Mouse (Mus musculus): Measurements from ENCODE around the gene Nav2.

Gene Nav2

DNA sequence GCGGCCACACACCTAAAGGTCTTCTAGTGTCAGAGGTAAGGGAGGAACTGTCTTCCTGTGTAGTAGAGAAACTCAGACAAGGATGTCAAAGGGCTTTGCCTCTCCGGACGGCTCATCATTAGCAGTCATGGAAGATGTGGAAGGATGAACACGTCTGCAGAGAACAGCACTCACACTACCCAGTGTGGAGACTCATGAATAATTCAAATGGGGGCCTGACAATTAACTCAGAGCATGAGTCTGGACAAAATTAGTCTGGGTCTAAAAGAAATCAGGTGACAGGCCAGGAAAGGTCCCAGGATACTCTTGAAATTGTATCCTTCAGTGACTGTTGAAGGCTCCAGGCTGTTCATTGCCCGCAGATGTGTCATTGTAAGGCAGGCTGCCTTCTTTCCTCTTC is 17.5 kb upstream of the Nav2 start:
- no peak for DNase-seq

DNA sequence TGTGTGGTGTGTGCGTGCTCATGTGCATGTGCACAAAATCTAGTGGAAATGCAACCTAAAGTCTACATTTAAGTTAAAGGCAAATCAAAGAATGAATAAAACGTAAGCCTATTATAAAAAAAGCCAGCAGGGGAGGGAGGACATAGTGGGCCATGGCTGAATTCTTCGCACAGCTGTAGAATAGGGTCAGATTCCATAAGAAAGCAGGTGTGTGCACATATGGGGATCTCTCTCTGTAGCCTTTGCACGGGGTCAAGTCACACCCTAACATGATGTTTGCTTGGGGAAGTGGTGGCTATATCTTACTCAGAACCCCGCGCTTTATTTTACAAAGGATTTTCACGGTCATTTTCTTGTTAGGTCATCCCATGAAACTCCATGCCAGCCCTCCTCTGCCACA is 15.4 kb upstream of the Nav2 start:
- DNase-seq: no peak

DNA sequence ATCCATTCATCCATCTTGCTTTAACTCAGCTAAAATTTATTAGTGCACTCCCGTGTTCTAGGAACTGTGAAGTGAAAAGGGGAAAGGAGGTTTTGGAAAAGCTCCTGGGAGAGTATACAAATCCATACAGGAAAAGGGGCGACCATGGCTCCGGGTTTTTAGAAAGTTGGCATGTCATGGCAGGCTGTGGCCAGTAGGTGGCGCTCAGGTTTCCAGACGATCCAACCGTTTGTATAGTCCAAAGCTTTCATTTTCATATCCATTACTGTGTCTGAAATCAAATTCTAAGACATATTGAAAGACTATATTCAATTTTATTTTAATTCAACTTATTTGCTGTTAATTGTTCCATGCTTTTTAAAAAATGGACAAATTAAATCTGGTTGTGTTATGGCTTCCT is 14.4 kb upstream of the Nav2 start:
- DNase-seq: peak; percentile 47

DNA sequence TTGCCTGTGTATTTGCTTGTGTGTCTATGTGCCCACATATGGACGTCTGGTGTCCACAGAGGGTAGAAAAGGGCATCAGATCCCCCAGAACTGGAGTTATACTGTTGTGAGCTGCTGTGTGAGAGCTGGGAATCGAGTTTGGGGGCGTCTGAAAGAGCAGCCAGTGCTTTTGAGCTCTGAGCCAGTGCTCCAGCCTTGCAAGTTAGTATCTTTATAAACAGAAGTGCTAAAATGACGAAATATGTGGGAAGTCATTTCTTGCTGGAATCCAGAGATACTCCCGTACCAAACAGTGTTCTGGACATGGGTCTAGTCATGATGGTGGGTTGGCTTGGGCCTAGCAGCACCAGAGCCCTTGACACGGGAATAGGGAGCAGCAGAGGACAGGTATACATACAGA is 13.8 kb upstream of the Nav2 start:
- no peak for DNase-seq

DNA sequence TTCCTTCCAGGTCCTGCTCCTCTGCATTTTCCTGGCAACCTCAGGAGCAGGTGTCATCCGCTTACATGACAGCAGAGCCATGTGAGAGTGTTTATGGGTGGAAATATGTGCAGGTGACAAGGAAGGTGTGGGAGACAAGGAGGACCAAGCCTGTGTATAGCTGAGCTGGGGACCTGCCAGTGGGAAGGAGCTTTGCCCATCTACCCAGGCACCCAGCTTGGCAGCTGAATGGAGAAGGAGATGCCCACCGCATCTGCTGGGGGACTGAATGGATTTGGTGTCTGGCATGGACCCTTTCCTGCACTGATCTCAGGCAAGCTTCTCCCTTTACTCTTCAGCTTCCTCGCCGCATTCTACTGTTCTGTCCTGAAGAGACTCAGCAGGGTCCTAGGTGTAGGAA is 13.0 kb upstream of the Nav2 start:
- no peak for DNase-seq

DNA sequence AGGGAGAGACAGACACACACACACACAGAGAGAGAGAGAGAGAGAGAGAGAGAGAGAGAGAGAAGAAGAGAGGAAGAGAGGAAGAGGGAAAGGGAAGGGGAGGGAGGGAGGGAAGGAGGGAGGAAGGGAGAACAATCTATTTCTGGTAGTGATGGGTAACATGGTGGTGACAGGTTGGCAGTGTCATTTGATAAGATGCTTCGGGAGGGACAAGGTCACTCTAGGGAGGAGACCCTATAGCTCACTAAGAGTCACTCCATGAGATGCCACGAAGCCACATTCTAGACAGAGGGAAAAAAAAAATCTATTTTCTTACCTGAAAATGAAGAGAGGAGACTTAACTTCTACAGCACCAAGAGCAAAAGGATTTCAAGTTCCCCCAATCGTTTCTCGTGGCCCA is 12.5 kb upstream of the Nav2 start:
- no peak for DNase-seq

DNA sequence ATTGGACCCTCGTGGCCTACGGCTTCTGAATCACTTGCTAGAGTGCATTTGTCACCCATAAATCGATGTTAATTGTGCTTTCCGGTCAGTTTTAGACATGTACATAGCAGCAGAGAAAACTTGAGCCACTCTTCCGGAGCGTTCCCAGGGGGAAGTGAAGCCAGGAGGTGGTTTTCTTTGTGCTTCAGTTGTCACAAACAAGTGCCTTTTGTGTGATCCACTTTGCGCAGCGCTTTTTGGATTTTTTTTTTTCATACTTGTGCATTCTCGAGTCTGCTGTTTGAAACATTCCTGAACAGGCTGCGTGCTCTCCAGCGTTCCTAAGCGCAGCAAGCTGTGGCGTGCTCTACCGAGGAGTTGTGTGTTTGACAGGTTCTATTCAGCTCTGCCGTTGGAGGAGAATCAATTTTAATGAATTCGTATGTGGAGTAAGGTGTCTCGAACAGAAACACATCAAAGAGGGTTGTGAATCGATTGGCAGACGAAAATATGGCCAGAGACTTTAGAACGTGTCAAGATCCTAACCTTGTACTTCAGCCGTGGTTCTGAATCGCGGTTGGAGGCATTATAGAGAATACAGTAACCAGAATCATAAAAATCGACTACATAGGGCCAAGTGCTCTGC is 10.9 kb upstream of the Nav2 start:
- DNase-seq: no peak

DNA sequence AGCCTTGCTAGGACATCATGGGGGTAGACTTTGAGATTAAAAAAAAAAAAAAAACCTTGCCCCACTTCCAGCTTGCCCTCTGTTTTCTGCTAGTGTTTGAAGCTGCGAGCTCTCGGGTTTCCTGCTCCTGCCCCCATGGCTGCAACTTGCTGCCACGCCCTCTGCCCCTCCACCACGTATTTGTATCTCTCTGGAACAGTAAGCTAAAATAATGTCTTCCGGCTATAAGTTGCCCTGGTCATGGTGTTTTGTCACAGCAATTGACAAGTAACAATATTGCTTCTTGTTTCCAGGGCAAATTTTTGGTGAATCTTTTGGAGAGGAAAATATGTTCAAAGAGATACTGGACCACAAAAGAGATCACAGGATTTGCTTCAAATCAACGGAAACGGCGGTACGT is 10.1 kb upstream of the Nav2 start:
- DNase-seq: no peak

DNA sequence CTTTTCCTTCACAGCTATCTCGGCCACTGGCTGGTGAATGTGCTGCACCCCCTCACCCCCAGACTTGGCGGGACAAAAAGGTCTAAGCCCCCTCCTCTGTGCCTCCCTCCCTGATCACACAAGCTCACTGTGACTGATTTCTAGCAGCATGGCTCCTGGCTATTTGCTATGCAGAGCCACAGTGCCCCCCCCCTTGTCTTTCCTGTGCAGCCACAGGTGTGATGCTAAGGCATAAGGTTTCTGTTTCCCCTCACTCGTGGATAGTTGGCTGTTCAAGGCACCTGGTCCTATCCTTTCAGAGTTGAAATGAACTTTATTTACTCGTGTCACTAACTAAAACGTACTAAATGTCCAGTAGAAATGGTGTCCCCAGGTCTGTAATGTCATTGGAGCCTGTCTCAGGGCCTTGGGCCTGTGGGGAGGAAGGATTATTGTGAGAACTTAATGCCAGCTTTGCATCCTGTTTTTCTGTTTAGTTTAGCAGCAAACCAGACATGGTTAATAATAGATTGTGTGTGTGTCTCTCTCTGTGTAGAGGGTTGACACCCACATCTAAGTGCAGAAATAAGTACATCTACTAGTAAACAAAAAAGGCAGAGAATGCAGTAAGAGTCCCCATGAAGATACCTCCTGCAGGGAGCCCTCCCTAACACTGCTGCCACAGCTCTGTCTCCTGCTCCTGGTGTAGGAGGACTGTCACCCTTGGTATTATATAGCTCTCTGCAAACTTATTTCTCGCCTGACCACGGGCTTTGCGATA is 7.9 kb upstream of the Nav2 start:
- no peak for DNase-seq

DNA sequence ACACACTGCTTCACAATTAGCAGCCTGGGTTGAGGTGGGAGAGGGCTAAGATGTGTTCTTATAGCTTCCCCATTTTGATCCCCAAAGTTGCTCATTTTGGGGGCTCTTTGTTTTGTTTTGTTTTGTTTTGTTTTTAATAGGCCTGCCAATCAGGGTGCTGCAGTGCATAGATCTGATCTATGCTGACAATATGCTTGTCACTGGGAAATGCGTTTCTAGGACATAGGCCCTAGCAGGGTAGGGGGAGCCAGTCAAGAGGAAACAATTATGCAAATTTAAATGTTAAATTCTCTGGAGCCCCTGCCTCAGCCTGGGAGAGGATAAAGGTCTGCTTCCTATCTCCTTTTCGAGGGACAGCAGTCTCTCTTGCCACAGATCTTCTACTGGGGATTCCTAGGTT is 6.1 kb upstream of the Nav2 start:
- no peak for DNase-seq

DNA sequence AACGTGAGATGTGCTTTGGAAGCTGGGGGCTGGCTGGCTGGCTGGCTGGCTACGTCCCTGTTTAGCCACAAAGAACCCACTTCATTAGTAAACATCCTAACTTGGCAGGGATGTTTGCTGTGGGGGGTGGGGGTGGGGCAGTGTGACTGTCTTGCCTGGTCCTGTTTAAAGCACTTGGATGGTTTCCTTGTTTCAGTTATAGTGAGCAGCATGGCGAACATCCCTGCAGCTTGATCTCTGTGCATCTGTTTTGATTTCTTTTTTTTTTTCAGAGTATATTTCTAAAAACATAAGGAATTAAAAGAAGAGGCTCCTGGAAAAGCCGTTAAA is 791 bp downstream of the Nav2 start:
- no peak for DNase-seq

DNA sequence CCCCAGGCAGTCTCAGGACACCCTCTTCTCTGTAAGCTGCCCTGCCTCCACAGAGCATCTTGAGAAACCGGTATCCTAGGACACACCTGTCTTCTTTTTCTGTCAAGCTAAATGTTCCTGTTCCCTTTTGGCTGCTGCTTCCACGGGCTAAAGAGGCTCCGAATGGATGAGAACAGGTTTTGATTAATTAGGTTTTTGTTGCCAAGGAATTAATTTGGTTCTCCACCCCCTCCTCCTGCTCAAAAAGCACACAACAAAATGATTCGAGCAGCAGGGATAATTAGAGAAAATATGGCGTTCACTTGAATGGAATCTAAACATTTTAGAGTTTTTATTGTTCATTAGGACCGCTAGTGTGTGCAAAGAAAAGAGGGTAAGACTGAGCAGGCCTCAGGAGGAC is 1.8 kb downstream of the Nav2 start:
- peak; percentile 28 for DNase-seq

DNA sequence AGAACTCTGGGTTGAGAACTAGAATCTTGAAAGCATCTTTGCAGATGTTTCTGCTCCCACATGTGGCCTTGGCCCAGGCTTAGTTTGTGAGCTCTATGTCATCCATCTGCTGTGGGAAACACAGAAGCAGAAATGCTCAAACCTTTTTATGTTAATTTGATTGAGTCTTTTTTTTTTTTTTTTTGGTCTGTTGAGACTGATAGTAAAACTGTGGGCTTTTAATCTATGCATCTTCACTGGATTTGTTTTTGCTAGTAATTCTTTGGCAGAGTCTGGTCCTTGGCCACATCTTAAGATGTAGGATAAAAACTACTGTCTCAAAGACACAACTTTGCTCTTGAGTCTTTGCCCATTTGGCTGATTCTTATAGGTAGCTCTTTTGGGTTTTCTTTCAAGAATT is 2.6 kb downstream of the Nav2 start:
- no peak for DNase-seq

DNA sequence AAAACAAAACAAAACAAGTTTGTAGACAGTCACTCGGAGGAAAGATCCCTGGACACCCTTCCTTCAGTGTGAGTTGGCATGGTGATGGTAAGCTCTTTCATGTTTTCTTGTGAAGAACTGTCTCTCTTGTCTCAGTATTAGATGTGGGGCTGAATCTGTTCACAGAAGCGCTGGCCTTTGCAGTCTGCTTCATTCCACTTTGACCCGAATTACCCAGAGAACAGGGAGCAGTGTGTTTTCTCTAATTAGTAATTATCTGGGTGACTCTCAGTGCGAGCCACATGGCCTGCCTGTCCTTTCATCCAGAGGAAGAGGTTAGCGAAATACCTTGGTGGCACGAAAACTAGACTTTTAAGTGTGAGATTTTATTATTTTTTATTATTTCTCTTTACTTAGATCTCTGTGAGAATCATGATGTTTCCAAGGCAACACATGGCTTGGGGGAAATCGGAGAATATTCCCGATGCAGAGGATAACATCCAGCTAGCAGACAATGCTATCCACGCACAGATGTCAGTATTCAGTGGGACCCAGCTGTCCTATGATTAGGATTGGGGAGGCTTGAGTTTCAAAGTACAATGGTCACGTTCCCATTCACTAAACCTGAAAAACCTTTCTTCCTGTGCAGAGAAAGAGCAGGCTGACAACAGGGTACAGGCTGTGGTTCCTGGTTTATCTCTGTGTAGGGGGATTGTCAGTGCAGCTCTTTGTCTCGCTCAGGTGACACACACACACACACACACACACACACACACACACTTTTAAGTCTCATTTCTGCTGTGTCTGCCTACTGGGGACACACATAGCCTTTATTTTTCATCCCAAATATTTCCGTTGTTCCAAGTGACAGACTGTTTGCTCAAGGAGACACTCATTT is 6.4 kb downstream of the Nav2 start:
- DNase-seq: no peak

DNA sequence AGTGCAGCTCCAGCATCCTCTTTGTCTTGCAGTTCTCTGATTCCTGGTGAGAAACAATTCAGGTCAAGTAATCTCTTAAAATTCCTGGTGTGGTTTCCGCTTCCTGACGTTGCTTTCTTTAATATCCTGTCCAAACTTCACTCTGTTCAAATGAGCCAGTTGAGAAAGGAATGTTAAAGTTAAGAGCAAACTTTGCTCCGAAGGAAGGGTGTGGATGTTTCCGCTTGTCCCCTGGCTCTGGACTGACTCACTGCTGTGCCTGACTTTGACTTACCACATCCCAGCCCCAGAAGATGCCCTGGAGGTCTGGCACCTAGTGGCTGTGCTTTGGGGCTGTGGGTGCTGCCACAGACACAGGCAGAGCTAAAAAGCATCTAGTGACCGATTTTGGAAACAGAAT is 8.9 kb downstream of the Nav2 start:
- DNase-seq: no peak

DNA sequence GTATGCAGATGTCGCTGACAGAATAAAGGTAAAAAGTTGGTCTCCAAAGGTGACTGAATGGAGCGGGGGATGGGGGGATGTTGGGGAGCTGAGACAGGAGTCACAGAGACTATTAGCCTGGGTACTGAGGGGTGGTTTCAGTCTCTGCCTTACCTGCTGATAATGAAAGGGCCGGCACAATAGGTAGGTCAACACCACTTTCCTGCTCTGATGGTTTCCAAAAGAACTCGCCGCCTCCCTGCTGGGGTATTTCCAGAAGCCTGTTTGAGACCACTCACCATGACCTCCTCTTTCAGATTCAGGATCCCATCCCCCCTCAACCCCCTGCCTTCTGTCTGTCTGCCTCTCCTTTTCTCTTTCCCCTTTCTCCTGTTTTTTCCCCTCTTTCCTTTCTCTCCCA is 9.5 kb downstream of the Nav2 start:
- DNase-seq: no peak

DNA sequence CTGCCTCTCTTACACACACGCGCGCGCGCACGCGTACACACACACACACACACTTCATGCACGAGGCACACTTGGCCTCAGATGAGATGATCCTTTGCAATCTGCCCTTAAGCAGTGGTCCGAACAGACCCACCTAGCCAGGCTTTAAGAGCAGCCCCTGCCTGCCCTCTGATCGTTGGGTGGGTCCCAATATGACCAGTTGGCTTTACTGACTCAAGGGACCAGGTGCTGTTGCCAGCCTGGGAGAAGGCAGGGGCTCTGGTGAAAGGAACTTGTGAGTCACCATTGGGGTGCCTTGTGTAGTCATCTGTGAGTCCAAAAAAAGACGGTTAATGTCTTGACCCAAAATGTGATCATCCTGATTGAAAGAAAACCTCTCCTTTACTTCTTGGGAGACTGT is 9.9 kb downstream of the Nav2 start:
- DNase-seq: no peak

DNA sequence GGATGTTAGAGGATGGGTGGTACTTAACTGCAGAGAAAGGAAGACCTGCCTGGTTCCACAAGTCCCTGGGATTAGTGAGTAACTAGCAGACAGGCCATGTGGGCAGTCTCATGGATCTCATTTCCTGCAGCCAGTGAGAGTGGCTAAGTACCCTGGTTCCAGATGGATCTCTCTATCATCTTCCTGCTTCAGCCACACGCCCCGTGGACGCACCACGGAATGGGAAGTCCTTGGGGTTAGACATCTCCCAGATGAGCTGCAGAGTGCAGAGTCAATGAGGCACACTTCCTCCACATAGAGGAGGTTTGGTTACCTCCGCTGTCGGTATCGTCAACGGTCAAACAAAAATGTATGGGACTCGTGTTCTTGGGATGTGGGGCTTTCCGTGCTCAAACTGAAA is 15.1 kb downstream of the Nav2 start:
- no peak for DNase-seq

DNA sequence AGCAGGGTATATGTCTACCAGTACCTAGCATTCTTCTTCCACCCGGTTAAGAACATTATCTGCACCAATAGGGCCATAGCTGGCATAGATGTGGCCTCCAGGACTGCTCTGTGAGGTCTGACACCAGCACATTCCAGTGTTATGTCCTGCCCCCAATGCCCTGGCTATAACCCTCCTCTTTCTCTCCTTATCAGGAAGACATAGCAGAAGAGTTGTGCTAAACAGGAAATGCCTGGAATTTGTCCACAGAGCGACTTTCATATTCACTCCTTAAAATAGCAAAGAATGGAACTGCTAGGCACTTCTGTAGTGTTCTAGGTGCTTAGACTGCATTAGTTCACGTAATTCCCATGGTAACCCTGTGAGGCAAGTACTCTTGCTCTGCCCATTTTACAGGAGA is 16.7 kb downstream of the Nav2 start:
- no peak for DNase-seq

DNA sequence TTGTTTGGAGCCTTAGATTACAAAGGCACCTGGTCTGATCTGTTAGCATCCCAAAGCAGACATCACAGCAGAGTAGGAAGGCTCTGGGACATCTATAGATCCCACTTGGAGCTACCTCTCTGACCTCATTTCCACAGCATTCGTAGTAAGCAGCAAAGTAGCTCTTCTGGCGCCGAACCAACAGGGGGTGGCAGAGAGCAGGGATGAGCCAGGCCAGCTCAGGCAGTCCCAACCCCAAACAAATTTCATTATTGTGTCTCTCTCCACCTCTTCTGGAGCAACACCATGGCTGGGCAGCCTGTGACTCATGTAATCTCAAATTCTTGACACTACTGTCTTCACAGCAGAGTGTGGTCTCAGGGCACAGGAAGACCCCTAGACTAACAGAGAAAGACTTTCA is 19.8 kb downstream of the Nav2 start:
- DNase-seq: peak; percentile 46

DNA sequence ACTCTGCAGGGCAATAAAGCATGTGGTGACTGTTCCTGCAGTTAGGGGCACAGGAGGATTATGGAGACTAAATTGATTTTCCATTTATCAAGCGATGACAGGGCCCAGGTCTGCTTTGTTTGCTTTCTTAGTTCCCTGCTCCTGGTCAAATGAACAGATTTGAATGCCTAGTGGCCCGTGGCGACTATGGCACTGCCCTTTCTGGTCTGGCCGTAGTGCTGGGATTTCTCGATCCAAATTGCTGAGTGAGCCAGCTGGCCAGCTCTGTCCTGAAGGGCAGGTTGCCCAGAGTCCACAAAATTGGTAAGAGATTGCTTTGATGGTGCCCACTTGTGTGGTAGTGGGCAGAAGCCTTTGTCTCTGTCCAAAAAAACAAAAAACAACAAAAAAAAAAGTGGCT is 21.9 kb downstream of the Nav2 start:
- peak; percentile 10 for DNase-seq

DNA sequence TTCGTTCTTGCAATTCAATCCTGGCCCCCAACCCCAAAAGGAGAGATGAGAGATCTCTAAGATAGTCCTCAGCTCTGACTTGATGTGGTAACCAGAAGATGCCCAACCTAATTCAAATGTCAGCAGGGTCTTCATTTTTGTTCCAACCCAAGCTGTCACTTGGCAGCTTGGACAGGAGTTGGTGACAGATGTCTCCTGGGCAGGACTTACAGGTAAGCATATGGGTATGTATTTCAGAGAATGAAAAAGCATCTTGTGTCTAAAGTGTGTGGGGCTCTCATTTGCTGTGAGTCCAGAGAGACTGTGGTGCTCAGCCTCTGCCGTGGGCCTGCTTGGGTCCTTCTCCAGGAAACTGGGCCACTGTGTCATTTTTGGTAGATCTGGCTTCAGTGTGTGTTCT is 23.6 kb downstream of the Nav2 start:
- DNase-seq: no peak

DNA sequence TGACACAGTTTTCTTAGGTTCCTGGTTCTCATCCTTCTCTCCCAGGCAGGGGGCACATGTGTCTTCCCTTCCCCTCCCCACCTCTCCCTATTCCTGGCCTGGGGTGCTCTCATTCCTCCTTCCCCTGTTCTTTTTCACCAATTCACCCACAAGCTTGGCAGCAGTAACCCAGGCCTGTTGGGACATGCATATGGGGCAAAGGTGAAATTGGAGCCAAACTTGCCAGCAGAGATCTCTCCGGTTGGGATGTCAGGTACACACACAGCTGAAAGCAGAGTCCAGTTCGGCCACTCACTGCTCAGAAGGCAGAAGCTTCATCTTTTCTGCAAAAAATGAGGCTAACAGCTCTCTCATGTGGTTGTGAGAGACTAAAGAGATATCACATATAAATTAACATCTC is 26.3 kb downstream of the Nav2 start:
- DNase-seq: no peak

DNA sequence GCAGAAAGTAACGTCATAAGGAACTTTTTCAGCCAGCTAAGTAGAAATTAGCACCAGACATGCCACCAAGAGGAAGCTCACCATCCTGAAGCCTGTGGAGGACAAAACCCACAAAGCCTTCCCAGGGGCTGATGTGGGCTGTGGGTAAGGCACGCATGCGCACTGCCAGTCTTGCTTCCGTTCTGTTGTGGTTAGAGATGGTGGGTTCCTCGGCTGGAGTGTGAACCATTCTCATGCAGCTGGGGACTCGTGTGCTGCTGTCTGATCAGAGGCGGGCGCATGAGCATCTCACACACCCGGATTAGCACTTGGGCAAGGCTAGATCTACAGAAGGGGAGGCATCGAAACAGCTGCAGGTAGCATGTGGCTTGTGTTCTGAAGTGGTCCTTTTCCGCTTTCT is 29.0 kb downstream of the Nav2 start:
- peak; percentile 74 for DNase-seq

All from layer of hippocampus, adult 9-11 months (tissue).